Mouse (Mus musculus) MEL (cell line): Measurements from ENCODE around the gene Ddx42.
A peak's percentile ranks its signal among the peaks of the same experiment; 100 is the strongest.

Experiments used
- BHLHE40 ChIP-seq: IDR thresholded peaks from 2 replicates; pipeline ENCODE4 v1.6.1; 2012; ENCODE audit warnings: low read depth, mild to moderate bottlenecking, inconsistent platforms, low read length, improper control_type of control experiment, borderline replicate concordance
- CTCF ChIP-seq, 3 experiments: IDR thresholded peaks in 2 of 3; conservative IDR thresholded peaks in 1 of 3; 2 replicates each; pipeline ENCODE4 v1.5.1; 2011 to 2012; ENCODE audit warnings: low read length in 3 of 3, low read depth in 2 of 3, mild to moderate bottlenecking in 2 of 3, improper control_type of control experiment in 1 of 3, inconsistent platforms in 1 of 3, mixed read lengths in 1 of 3, moderate library complexity in 1 of 3; ENCODE audit not compliant: control insufficient read depth in 1 of 3, insufficient read depth in 1 of 3, poor library complexity in 1 of 3, severe bottlenecking in 1 of 3
- GABPA ChIP-seq: IDR thresholded peaks from 2 replicates; pipeline ENCODE4 v1.6.1; 2012; ENCODE audit warnings: low read depth, mild to moderate bottlenecking, inconsistent platforms, low read length, improper control_type of control experiment, moderate library complexity
- GATA1 ChIP-seq: IDR thresholded peaks from 2 replicates; pipeline ENCODE4 v1.6.1; 2011; ENCODE audit warnings: low read depth, low read length, improper control_type of control experiment
- MAFK ChIP-seq: IDR thresholded peaks from 2 replicates; pipeline ENCODE4 v1.6.1; 2011; ENCODE audit warnings: low read depth, mild to moderate bottlenecking, low read length, improper control_type of control experiment, borderline replicate concordance
- POLR2A ChIP-seq, 2 experiments: IDR thresholded peaks; 2 replicates each; pipeline ENCODE4 v1.6.1; 2011 to 2012; ENCODE audit warnings: low read length in 2 of 2, mild to moderate bottlenecking in 2 of 2, control low read depth in 1 of 2, improper control_type of control experiment in 1 of 2, low read depth in 1 of 2, moderate library complexity in 1 of 2; ENCODE audit not compliant: control insufficient read depth in 1 of 2, insufficient read depth in 1 of 2, poor library complexity in 1 of 2
- POLR2AphosphoS5 ChIP-seq: IDR thresholded peaks from 2 replicates; pipeline ENCODE4 v1.6.1; 2012; ENCODE audit warnings: low read depth, borderline replicate concordance, mild to moderate bottlenecking, inconsistent platforms, low read length, moderate library complexity, mixed read lengths
- TAL1 ChIP-seq: IDR thresholded peaks from 2 replicates; pipeline ENCODE4 v1.6.1; 2012; ENCODE audit warnings: mild to moderate bottlenecking, inconsistent platforms, low read length, moderate library complexity, mixed read lengths
- TBP ChIP-seq: IDR thresholded peaks from 2 replicates; pipeline ENCODE4 v1.8.0; 2011; ENCODE audit warnings: low read depth, low read length, improper control_type of control experiment
- UBTF ChIP-seq: IDR thresholded peaks from 2 replicates; pipeline ENCODE4 v1.6.1; 2012; ENCODE audit warnings: low read depth, mild to moderate bottlenecking, inconsistent platforms, low read length, improper control_type of control experiment, moderate library complexity, borderline replicate concordance; ENCODE audit not compliant: insufficient read depth
- ZC3H11A ChIP-seq: IDR thresholded peaks from 2 replicates; pipeline ENCODE4 v1.6.1; 2012; ENCODE audit warnings: low read depth, mild to moderate bottlenecking, inconsistent platforms, low read length, improper control_type of control experiment
- ZNF384 ChIP-seq: IDR thresholded peaks from 2 replicates; pipeline ENCODE4 v1.6.1; 2012; ENCODE audit warnings: low read depth, mild to moderate bottlenecking, inconsistent platforms, low read length, improper control_type of control experiment

DNA sequence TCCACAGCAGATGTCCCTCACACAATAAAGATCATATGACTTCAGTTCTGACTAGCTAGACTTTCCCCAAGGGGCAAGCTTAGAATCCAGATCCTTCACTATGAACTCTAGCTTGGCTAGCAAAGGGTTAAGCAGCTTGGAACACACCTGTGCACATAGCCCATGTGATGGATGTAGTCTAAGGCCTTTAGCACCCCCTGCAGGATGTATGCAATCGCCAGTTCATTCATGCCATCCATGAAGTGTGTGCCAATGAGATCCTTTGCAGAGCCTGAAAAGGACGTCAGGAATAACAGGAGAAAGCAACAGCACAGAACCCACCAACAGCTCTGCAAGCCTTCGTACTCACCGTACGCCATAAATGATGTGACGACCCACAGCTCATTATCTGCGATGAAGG lies 45.9 kb upstream of the Ddx42 start:
- TF ChIP-seq GABPA (no peak), TAL1 (no peak), CTCF (IDR thresholded peaks at IDR 0.05 in 2 of 3, conservative IDR thresholded peaks at IDR 0.05 in 1 of 3; ENCODE audit: control insufficient read depth in 1 of 3, insufficient read depth in 1 of 3, low read depth in 2 of 3, low read length in 3 of 3, poor library complexity in 1 of 3, severe bottlenecking in 1 of 3) (peak; percentile 49 to 63 (median 52)), GATA1 (no peak), POLR2A (IDR thresholded peaks at IDR 0.05; ENCODE audit: control insufficient read depth in 1 of 2, insufficient read depth in 1 of 2, low read depth in 1 of 2, low read length in 2 of 2, poor library complexity in 1 of 2) (no peak), BHLHE40 (no peak), POLR2AphosphoS5 (no peak), MAFK (no peak), ZC3H11A (no peak; the same call in 1 of the 2 replicates), UBTF (no peak), ZNF384 (no peak), TBP (no peak)
